Mouse (Mus musculus) limb, embryonic 14.5 days (tissue): Measurements from ENCODE around the gene Pcbp2. TPM values are rescaled to one million over a fixed set of nuclear protein-coding genes. Genes with fewer than 3 reads are reported as not detected.

Source experiments
- ATAC-seq: fragments of 200-750 bp; cut with Nextera tagmentation; 2 replicates; pipeline ENCODE4 v1.8.0; 2017; ENCODE audit warnings: low read depth, moderate number of reproducible peaks, moderate TSS enrichment; ENCODE audit not compliant: low FRiP score
- DNase-seq: peaks from one replicate; pipeline ENCODE4 v3.0.0-alpha.2; 2015; ENCODE audit warnings: low spot score
- H3K27ac ChIP-seq: fragments of 300-500 bp; sonication (generic); replicated peaks from 2 replicates; pipeline ENCODE4 v1.5.1; 2014; ENCODE audit warnings: low read depth, mild to moderate bottlenecking, low read length, moderate library complexity, mixed read lengths
- H3K27me3 ChIP-seq: fragments of 300-500 bp; sonication (generic); 2 replicates; pipeline ENCODE4 v1.6.1; 2014; ENCODE audit warnings: low read length, mixed read lengths; ENCODE audit not compliant: control insufficient read depth, insufficient read depth
- H3K36me3 ChIP-seq: fragments of 300-500 bp; sonication (generic); 2 replicates; pipeline ENCODE4 v1.6.1; 2014; ENCODE audit warnings: mild to moderate bottlenecking, low read length, moderate library complexity, mixed read lengths; ENCODE audit not compliant: control insufficient read depth, insufficient read depth
- H3K4me1 ChIP-seq: fragments of 300-500 bp; sonication (generic); 2 replicates; pipeline ENCODE4 v1.6.1; 2014; ENCODE audit warnings: antibody characterized with exemption, low read length, mixed read lengths; ENCODE audit not compliant: control insufficient read depth, insufficient read depth
- H3K4me2 ChIP-seq: fragments of 300-500 bp; sonication (generic); replicated peaks from 2 replicates; pipeline ENCODE4 v1.6.1; 2014; ENCODE audit warnings: low read depth, mild to moderate bottlenecking, low read length, moderate library complexity; ENCODE audit not compliant: severe bottlenecking
- H3K4me3 ChIP-seq: fragments of 300-500 bp; sonication (generic); replicated peaks from 2 replicates; pipeline ENCODE4 v1.5.1; 2014; ENCODE audit warnings: low read length
- H3K9ac ChIP-seq: fragments of 300-500 bp; sonication (generic); 2 replicates; pipeline ENCODE4 v1.6.1; 2014; ENCODE audit warnings: mild to moderate bottlenecking, low read depth, low read length, moderate library complexity; ENCODE audit not compliant: severe bottlenecking
- H3K9me3 ChIP-seq: fragments of 300-500 bp; sonication (generic); 2 replicates; pipeline ENCODE4 v1.6.1; 2016; ENCODE audit warnings: low read length; ENCODE audit not compliant: control insufficient read depth
- POLR2A ChIP-seq: fragments of 200-500 bp; IDR thresholded peaks from 2 replicates; pipeline ENCODE4 v1.8.0; 2012; ENCODE audit warnings: inconsistent platforms, mild to moderate bottlenecking, moderate library complexity, borderline replicate concordance; ENCODE audit not compliant: insufficient read depth, insufficient read length; ENCODE audit errors: extremely low read depth
- WGBS: fragments of 180-500 bp; shearing (Covaris S2); extraction: QIAGEN DNeasy Blood & Tissue Kit; methylation state at CpG from one replicate; pipeline ENCODE4 v1.1.7; 2014; 5-methylcytosine and 5-hydroxymethylcytosine counted together
- polyA plus RNA-seq, 2 experiments: library from polyadenylated mRNA; depleted of rRNA in 1 of 2; stranded (reverse) in 1 of 2; unstranded in 1 of 2; fragments of >200 nt; fragmentation: Nextera tagmentation in 1 of 2; extraction: Ambion mirVana in 1 of 2; gene quantifications; 2 replicates each; pipeline versions ENCODE4 v1.2.1 to v1.2.3; 2012 to 2014

Gene Pcbp2
- polyA plus RNA-seq (2012; rRNA removed) (814 and 942 TPM in 2 replicates), polyA plus RNA-seq (2014; fragmentation: Nextera tagmentation; extraction: Ambion mirVana) (324 and 328 TPM in 2 replicates)

DNA sequence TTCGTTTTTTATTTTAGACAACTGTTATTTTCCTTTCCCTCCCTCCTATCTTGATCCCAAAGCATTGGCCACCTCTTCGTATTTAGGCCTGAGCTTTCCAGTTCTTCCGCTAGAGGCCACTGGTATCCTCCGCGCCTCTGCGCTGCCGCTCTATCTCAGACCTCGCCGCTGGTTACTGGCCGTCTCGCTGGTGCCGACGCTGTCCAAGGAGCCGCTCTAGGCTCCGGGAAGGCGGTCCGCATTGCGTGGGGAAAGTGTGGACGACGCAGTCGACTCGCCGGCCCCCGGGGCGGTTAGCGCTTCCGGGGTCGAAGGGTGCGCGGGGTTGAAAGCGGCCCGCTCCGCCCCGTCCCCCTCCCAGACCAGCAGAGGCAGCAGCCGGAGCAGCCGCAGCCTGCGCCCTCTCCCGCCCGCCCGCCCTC lies at the start of gene Pcbp2:
Gene Pcbp2, plus strand, starts transcription at position 357 of the 422 bp plus-strand sequence.
- DNase-seq (peak; percentile 98), ATAC-seq (peak; percentile 97)
- WGBS: under 1% methylated on average over 27 of the region's 40 CpGs

DNA sequence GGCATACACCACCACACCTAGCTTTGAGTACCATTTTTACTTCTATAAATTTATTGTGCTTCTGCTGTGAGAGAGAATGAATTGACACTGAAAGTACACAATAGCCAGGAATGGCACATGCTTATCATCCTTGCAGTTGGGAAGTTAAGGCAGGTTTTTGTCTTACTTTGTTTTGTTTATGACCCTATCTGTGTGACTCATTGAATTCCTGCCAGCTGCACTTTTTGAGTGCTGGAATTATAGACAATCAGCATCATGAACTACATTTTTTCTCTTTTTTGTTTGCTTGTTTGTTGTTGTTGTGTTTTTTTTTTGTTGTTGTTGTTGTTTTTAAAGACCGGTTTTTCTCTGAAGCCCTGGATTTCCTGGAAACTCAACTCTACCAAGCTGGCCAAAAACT lies 49.4 kb upstream of the Pcbp2 start:
- no peak overlapping the region for H3K4me2 ChIP-seq
- no peak for TF ChIP-seq POLR2A
- H3K4me3 ChIP-seq: no peak overlapping the region
- DNase-seq (no peak), ATAC-seq (no peak)
- peaks cover 44% of the 10 kb centered on the region for H3K36me3 ChIP-seq
- 54% methylated on average over 1 of the region's 1 CpGs for WGBS
- no peak overlapping the region for H3K9ac ChIP-seq
- no peaks in the 10 kb centered on the region for H3K9me3 ChIP-seq
- H3K27ac ChIP-seq: no peak overlapping the region
- H3K27me3 ChIP-seq: no peaks in the 10 kb centered on the region
- no peaks in the 10 kb centered on the region for H3K4me1 ChIP-seq

More for the DNA sequence above, at the start of gene Pcbp2:
- Histone ChIP-seq H3K4me1 (peaks cover 7% of the 10 kb centered on the region; the same call in 1 of the 2 replicates), H3K9ac (peak within 1 kb of the TSS; percentile 94), H3K27me3 (no peaks in the 10 kb centered on the region), H3K36me3 (peaks cover 19% of the 10 kb centered on the region), H3K4me3 (peak within 1 kb of the TSS; percentile 84), H3K4me2 (peak within 1 kb of the TSS; percentile 52), H3K27ac (peak within 1 kb of the TSS; percentile 98), H3K9me3 (no peaks in the 10 kb centered on the region)
- TF ChIP-seq POLR2A: 0 out of 2 replicates have a peak, but pooled peaks have one; percentile 37

- Histone ChIP-seq H3K27ac (no peak overlapping the region), H3K4me2 (no peak overlapping the region), H3K27me3 (no peaks in the 10 kb centered on the region), H3K4me3 (no peak overlapping the region), H3K36me3 (peaks cover 46% of the 10 kb centered on the region), H3K9me3 (no peaks in the 10 kb centered on the region), H3K9ac (no peak overlapping the region), H3K4me1 (no peaks in the 10 kb centered on the region)
- no peak for TF ChIP-seq POLR2A
- ATAC-seq (no peak), DNase-seq (peak; percentile 87)
- 55% methylated on average over 3 of the region's 3 CpGs for WGBS
Observed at GRCm38 (mm10) chr15:102421437-102421836, 48.9 kb upstream of the Pcbp2 start.

DNA sequence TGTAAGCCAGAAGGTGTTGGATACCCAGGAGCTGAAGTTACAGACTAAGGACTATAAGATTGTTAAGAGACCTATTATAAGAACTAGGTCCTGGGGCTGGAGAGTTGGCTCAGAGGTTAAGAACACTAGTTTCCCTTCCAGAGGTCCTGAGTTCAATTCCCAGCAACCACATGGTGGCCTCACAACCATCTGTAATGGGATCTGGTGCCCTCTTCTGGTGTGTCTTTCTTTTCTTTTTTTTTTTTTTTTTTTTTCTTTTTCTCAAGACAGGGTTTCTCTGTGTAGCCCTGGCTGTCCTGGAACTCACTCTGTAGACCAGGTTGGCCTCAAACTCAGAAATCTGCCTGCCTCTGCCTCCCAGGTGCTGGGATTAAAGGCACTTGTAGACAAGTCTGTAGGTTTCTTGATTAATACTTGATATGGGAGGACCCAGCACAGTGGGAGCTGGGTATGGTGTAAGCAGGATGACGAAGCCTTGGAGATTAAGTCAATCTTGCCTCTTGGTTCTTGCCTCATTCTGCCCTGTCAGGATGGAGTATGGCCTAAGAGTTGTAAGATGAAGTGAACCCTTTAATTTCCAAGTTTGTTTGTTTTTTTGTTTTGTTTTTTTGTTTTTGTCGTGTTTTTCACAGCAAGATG lies 46.6 kb upstream of the Pcbp2 start:
- H3K36me3 ChIP-seq: peaks cover 51% of the 10 kb centered on the region

DNA sequence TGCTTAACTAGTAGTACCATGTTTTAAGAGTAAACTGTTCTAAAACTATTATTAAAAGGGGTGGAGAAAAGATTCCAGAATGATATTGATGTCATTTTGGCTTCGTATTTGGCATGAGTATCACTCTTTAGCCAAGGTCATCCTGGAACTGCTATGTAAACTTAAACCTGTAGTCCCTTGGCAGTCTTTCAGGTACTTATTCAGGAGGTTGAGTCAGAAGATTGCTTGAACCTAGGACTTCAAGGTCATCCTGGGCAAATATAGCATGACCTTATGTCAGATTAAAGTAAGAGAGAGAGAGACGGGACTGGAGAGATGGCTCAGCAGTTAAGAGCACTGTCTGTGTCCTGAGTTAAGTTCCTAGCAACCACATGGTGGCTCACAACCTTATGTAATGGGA lies 45.7 kb upstream of the Pcbp2 start:
- peaks cover 54% of the 10 kb centered on the region for H3K36me3 ChIP-seq
- H3K4me2 ChIP-seq: no peak overlapping the region
- no peaks in the 10 kb centered on the region for H3K4me1 ChIP-seq
- DNase-seq (no peak), ATAC-seq (no peak)
- H3K9me3 ChIP-seq: no peaks in the 10 kb centered on the region
- no peak overlapping the region for H3K4me3 ChIP-seq
- no peak overlapping the region for H3K9ac ChIP-seq
- WGBS: 87% methylated on average over 2 of the region's 2 CpGs
- H3K27ac ChIP-seq: no peak overlapping the region
- H3K27me3 ChIP-seq: no peaks in the 10 kb centered on the region
- no peak for TF ChIP-seq POLR2A

More for the DNA sequence above, 46.6 kb upstream of the Pcbp2 start:
- WGBS: 90% methylated on average over 2 of the region's 2 CpGs
- TF ChIP-seq POLR2A: no peak
- H3K4me2 ChIP-seq: no peak overlapping the region
- DNase-seq: no peak
- no peaks in the 10 kb centered on the region for H3K9me3 ChIP-seq
- no peak overlapping the region for H3K4me3 ChIP-seq
- no peak overlapping the region for H3K9ac ChIP-seq
- H3K27me3 ChIP-seq: no peaks in the 10 kb centered on the region
- H3K27ac ChIP-seq: no peak overlapping the region
- no peak for ATAC-seq
- no peaks in the 10 kb centered on the region for H3K4me1 ChIP-seq
